Mouse (Mus musculus) lung, adult 2 months (tissue): ENCODE data around the gene Adad2. TPM values are rescaled to one million over a fixed set of nuclear protein-coding genes. Genes with fewer than 3 reads are reported as not detected.

Experiments
- DNase-seq: peaks from one replicate; pipeline ENCODE4 v3.0.0; 2022
- H3K4me1 ChIP-seq: fragments of 200-500 bp; 2 replicates; pipeline ENCODE4 v1.6.1; 2011; ENCODE audit warnings: low read length; ENCODE audit not compliant: control insufficient read depth, insufficient read depth
- H3K4me3 ChIP-seq: fragments of 200-500 bp; replicated peaks from 2 replicates; pipeline ENCODE3; 2011; ENCODE audit warnings: low read depth, mild to moderate bottlenecking, control low read depth, low read length; ENCODE audit errors: extremely low read depth
- CTCF ChIP-seq: fragments of 200-500 bp; IDR thresholded peaks from 2 replicates; pipeline ENCODE4 v1.5.1; 2011; ENCODE audit warnings: mild to moderate bottlenecking, low read length, control low read depth; ENCODE audit not compliant: insufficient read depth
- POLR2A ChIP-seq: fragments of 200-500 bp; IDR thresholded peaks from 2 replicates; pipeline ENCODE4 v1.6.1; 2011; ENCODE audit warnings: low read depth, mild to moderate bottlenecking, control low read depth, low read length, borderline replicate concordance; ENCODE audit errors: extremely low read depth
- WGBS: fragments of 180-500 bp; shearing (Covaris S2); methylation state at CpG from one replicate; pipeline ENCODE4 v1.1.7; 2018; 5-methylcytosine and 5-hydroxymethylcytosine counted together
- polyA plus RNA-seq: library from polyadenylated mRNA; depleted of rRNA; stranded (reverse); fragments of >200 nt; gene quantifications from 2 replicates; pipeline ENCODE4 v1.2.3, GENCODE M21; 2012

Adad2 gene
- polyA plus RNA-seq, 1 experiment, result not detected

- no peak for DNase-seq
- 84% methylated on average over 7 of the region's 7 CpGs for WGBS
- H3K4me1 ChIP-seq, result no peaks in the 10 kb centered on the region
- no peak for TF ChIP-seq CTCF
- H3K4me3 ChIP-seq, result no peak overlapping the region
These were observed 12.4 kb downstream of the Adad2 start for GRCm38 (mm10) chr8:119624916-119625315.

- Histone ChIP-seq H3K4me1 (no peaks in the 10 kb centered on the region), H3K4me3 (no peak overlapping the region)
- WGBS, result 82% methylated on average over 22 of the region's 22 CpGs
- DNase-seq, result no peak
- no peak for TF ChIP-seq POLR2A
- TF ChIP-seq CTCF, result no peak
These were observed 13.2 kb downstream of the Adad2 start for GRCm38 (mm10) chr8:119625788-119626187.

GRCm38 (mm10) chr8:119627199-119627598 lies 14.7 kb downstream of the Adad2 start:
- no peak for TF ChIP-seq POLR2A
- 90% methylated on average over 7 of the region's 7 CpGs for WGBS
- no peak overlapping the region for H3K4me3 ChIP-seq
- DNase-seq, result no peak
- H3K4me1 ChIP-seq, result no peaks in the 10 kb centered on the region

GRCm38 (mm10) chr8:119627613-119628359 lies 15.2 kb downstream of the Adad2 start:
- 38% methylated on average over 10 of the region's 10 CpGs for WGBS
- Histone ChIP-seq H3K4me1 (no peaks in the 10 kb centered on the region), H3K4me3 (no peak overlapping the region)
- TF ChIP-seq POLR2A, result no peak
- no peak for TF ChIP-seq CTCF
- DNase-seq, result no peak

GRCm38 (mm10) chr8:119630841-119631240 lies 18.3 kb downstream of the Adad2 start:
- no peak for DNase-seq
- Histone ChIP-seq H3K4me1 (peaks cover 4% of the 10 kb centered on the region), H3K4me3 (no peak overlapping the region)
- 59% methylated on average over 3 of the region's 3 CpGs for WGBS
- TF ChIP-seq CTCF (no peak), POLR2A (no peak)

- Histone ChIP-seq H3K4me3 (no peak overlapping the region), H3K4me1 (peaks cover 5% of the 10 kb centered on the region)
- TF ChIP-seq POLR2A (no peak), CTCF (no peak)
- DNase-seq, result no peak
- WGBS, result 80% methylated on average over 9 of the region's 9 CpGs
These were observed 19.7 kb downstream of the Adad2 start for GRCm38 (mm10) chr8:119632246-119632645.

- Histone ChIP-seq H3K4me1 (peaks cover 5% of the 10 kb centered on the region), H3K4me3 (no peak overlapping the region)
- no peak for TF ChIP-seq POLR2A
- TF ChIP-seq CTCF, result no peak
- DNase-seq, result no peak
- 55% methylated on average over 29 of the region's 29 CpGs for WGBS
These were observed 20.4 kb downstream of the Adad2 start for GRCm38 (mm10) chr8:119632909-119633308.

GRCm38 (mm10) chr8:119634616-119635336 lies 22.2 kb downstream of the Adad2 start:
- peaks cover 5% of the 10 kb centered on the region for H3K4me1 ChIP-seq
- no peak overlapping the region for H3K4me3 ChIP-seq
- DNase-seq, result no peak
- TF ChIP-seq CTCF (no peak), POLR2A (no peak)
- WGBS, result 17% methylated on average over 14 of the region's 14 CpGs

GRCm38 (mm10) chr8:119635378-119635777 lies 22.8 kb downstream of the Adad2 start, which contains the start of gene Kcng4:
Gene Kcng4 (minus strand): TSS chr8:119635680.
- no peak for DNase-seq
- 13% methylated on average over 6 of the region's 6 CpGs for WGBS
- TF ChIP-seq CTCF, result no peak
- TF ChIP-seq POLR2A, result no peak
- Histone ChIP-seq H3K4me3 (no peak within 1 kb of the TSS), H3K4me1 (peaks cover 5% of the 10 kb centered on the region)

- WGBS, result 52% methylated on average over 2 of the region's 2 CpGs
- H3K4me1 ChIP-seq, result peaks cover 5% of the 10 kb centered on the region
- TF ChIP-seq POLR2A (no peak), CTCF (no peak)
These were observed 23.4 kb downstream of the Adad2 start for GRCm38 (mm10) chr8:119635958-119636357.

More at GRCm38 (mm10) chr8:119635958-119636357, 23.4 kb downstream of the Adad2 start:
- no peak overlapping the region for H3K4me3 ChIP-seq
- no peak for DNase-seq
